Mouse (Mus musculus) limb, embryonic 10.5 days (tissue): Measurements from ENCODE around the gene Adrm1. TPM values are rescaled to one million over a fixed set of nuclear protein-coding genes. Genes with fewer than 3 reads are reported as not detected.
A peak's percentile ranks its signal among the peaks of the same experiment; 100 is the strongest.
"Not testable (repeated sequence)": the region's sequence is repeated elsewhere in the genome, so short reads cannot be mapped to it uniquely, and the experiment has no call there.

ENCODE experiments used
- DNase-seq: peaks from one replicate; pipeline ENCODE4 v3.0.0-alpha.2; 2017; ENCODE audit warnings: low spot score
- H3K27ac ChIP-seq: fragments of 300-500 bp; sonication (generic); 2 replicates; pipeline ENCODE4 v1.5.1; 2016; ENCODE audit warnings: mild to moderate bottlenecking
- H3K27me3 ChIP-seq: fragments of 300-500 bp; sonication (generic); 2 replicates; pipeline ENCODE4 v1.6.1; 2016; ENCODE audit warnings: low read depth, mild to moderate bottlenecking; ENCODE audit not compliant: poor library complexity, severe bottlenecking
- H3K36me3 ChIP-seq: fragments of 300-500 bp; sonication (generic); 2 replicates; pipeline ENCODE4 v1.6.1; 2016; ENCODE audit warnings: mild to moderate bottlenecking, moderate library complexity
- H3K4me1 ChIP-seq: fragments of 300-500 bp; sonication (generic); 2 replicates; pipeline ENCODE4 v1.6.1; 2016
- H3K4me3 ChIP-seq: fragments of 300-500 bp; sonication (generic); 2 replicates; pipeline ENCODE4 v1.5.1; 2016; ENCODE audit warnings: mild to moderate bottlenecking, moderate library complexity
- H3K9me3 ChIP-seq: fragments of 300-500 bp; sonication (generic); replicated peaks from 2 replicates; pipeline ENCODE4 v1.6.1; 2016; ENCODE audit warnings: mild to moderate bottlenecking
- WGBS: fragments of 180-500 bp; shearing (Covaris S2); methylation state at CpG from one replicate; pipeline ENCODE4 v1.1.7; 2016; 5-methylcytosine and 5-hydroxymethylcytosine counted together
- polyA plus RNA-seq: library from polyadenylated mRNA; unstranded; fragments of >200 nt; fragmentation: Nextera tagmentation; extraction: Ambion mirVana; gene quantifications from 2 replicates; pipeline ENCODE4 v1.2.1, GENCODE M21; 2016

The Adrm1 gene
- polyA plus RNA-seq, 1 experiment from 2014 or later, result 264 TPM

DNA sequence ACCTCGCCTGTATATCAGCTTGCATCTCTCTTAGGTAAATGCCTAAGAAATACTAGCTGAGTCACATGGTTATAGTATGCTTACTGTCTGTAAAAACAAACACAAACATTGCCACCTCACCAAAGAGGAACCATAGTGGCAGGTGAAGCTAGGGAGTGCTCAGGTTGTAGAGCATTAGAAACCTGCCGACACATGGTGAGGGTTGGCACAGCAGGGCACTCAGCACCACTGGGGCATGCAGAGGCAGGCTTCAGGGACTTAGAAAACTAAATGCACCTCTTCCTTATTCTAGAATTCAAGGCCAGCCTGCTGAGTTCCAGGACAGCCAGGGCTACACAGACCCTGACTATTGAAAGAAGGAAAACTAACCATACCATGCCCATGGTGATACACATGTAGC is 4.4 kb upstream of the Adrm1 start:
- Histone ChIP-seq H3K36me3 (no peaks in the 10 kb centered on the region; the same call in 1 of the 2 replicates), H3K4me3 (no peak overlapping the region), H3K9me3 (no peaks in the 10 kb centered on the region), H3K27ac (no peak overlapping the region), H3K4me1 (peaks cover 10% of the 10 kb centered on the region; the same call in 1 of the 2 replicates), H3K27me3 (no peaks in the 10 kb centered on the region)
- DNase-seq, result no peak
- WGBS, result 85% methylated on average over 2 of the region's 2 CpGs

DNA sequence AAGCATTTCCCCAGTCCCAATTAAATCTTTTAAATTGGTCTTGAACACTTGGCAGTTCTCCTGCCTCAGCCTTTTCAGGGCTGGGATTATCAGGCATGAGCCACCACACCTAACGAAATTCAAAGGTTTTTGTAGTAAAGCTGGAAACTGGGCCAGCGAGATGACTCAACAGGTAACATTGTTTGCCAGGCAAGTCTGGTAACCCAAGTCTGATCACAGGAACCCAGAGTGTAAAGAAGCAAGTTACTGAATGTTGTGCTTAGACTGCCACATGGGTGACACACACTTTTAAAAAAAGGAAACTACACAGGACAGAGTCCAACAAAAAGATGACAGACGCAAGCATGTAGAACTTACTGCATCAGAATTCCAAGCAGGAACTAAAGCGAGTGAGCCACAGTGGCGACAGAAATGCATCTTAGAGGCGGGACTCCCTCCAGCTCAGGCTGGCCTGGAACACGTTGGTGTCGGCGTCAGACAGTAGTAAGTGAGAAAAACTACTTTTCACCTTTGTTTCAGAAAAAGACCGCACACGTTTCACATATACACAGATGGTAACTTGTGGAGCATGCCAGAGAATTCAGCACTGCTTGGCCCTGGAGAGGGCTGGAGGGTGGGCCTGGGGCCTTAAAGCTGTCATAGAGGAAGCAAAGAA is 1.0 kb upstream of the Adrm1 start:
- peaks cover 23% of the 10 kb centered on the region for H3K4me1 ChIP-seq
- no peaks in the 10 kb centered on the region for H3K9me3 ChIP-seq
- no peaks in the 10 kb centered on the region for H3K27me3 ChIP-seq
- H3K27ac ChIP-seq, result peak overlapping the region; percentile 95
- DNase-seq, result no peak
- H3K36me3 ChIP-seq, result peaks cover 27% of the 10 kb centered on the region
- H3K4me3 ChIP-seq, result peak overlapping the region; percentile 97
- 88% methylated on average over 11 of the region's 11 CpGs for WGBS

DNA sequence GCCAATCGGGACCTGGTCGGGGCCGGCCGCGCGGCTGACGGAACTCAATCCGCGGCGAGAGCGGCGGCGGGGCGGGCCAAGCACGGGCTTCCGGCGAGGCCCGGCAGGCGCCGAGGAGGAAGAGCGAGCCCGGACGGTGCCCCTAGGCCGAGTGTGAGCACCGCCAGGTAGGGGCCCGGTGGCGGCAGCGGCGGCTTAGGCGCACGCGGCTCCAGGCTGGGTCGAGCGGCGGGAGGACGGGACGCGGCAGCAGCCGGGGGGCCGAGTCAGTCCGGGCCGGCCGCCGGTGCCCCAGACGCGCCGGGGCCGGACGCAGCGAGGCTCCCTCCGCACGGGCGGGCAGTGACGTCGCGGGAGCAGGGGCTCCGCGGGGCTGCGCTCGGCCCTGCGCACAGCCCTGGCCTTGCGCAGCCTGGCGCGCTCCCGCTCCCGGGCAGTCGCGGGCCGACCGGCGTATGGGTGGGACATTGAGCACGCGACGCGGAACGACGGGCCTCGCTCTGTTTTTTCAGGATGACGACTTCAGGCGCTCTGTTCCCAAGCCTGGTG is 311 bp downstream of the Adrm1 start:
- Histone ChIP-seq H3K27ac (peak overlapping the region; percentile 95), H3K27me3 (no peaks in the 10 kb centered on the region), H3K36me3 (peaks cover 39% of the 10 kb centered on the region), H3K4me3 (peak overlapping the region; percentile 97), H3K9me3 (no peaks in the 10 kb centered on the region), H3K4me1 (peaks cover 23% of the 10 kb centered on the region)
- WGBS, result under 1% methylated on average over 64 of the region's 80 CpGs
- no peak for DNase-seq

DNA sequence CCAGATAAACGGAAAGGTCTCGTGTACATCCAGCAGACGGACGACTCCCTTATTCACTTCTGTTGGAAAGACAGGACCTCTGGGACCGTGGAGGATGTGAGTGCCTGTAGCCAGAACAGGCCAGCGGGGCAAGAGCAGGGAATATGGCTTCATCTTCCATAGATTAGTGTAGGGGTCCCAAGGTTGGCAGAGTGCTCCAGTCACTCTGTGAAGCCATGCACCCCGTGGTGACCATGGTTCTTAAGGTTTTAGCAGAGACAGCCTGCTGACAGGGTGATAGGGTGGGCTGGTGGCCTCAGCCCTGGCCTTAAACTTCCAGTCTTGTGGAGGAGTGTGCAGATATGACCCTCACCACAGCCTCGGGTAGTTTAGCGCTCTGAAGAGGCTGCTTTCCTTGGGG is 867 bp downstream of the Adrm1 start:
- 11% methylated on average over 9 of the region's 9 CpGs for WGBS
- H3K4me3 ChIP-seq, result peak overlapping the region; percentile 97
- peak overlapping the region; percentile 95 for H3K27ac ChIP-seq
- no peaks in the 10 kb centered on the region for H3K9me3 ChIP-seq
- peaks cover 23% of the 10 kb centered on the region for H3K4me1 ChIP-seq
- no peaks in the 10 kb centered on the region for H3K27me3 ChIP-seq
- no peak for DNase-seq
- peaks cover 45% of the 10 kb centered on the region for H3K36me3 ChIP-seq

DNA sequence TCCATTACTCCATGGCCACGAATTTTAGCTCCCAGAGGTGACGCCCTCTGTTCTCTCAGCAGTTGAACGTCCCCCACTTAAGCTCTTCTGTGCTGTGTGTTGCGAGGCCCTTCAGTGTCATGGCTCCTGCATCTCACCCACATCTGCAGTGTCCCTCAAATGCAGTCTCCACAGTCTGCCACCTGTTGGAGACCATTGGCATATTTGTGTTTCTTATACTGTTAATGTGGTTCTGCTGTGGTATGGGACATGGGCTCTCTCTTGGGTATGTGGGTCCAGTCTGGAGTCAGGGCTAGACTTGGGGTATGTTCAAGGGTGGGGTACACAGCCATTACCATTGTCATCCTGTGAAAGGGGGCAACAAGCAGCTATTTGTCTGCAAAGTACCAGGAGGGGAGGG is 1.9 kb downstream of the Adrm1 start:
- H3K4me3 ChIP-seq, result peak overlapping the region; percentile 97
- WGBS, result 85% methylated on average over 4 of the region's 4 CpGs
- peaks cover 55% of the 10 kb centered on the region for H3K36me3 ChIP-seq
- no peaks in the 10 kb centered on the region for H3K9me3 ChIP-seq
- no peaks in the 10 kb centered on the region for H3K27me3 ChIP-seq
- H3K27ac ChIP-seq, result no peak overlapping the region
- H3K4me1 ChIP-seq, result peaks cover 23% of the 10 kb centered on the region
- no peak for DNase-seq

DNA sequence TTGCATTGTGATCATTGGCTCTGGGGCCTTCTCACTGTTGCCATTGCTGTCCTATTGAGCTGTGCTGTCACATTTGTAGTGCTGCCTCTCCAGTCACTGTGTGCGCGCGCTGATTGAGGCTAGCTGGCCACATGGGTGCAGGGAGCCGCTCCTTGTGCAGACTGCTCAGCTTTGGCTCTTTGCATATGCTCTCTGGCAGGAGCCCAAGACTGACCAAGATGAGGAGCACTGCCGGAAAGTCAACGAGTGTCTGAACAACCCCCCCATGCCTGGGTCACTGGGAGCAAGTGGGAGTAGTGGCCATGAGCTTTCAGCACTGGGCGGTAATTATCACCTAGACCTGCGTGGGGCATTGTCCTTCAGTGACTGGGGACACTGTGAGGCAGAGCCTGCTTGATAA is 2.4 kb downstream of the Adrm1 start:
- 93% methylated on average over 8 of the region's 8 CpGs for WGBS
- peaks cover 60% of the 10 kb centered on the region for H3K36me3 ChIP-seq
- not testable (repeated sequence) for DNase-seq, H3K9me3 ChIP-seq, H3K27ac ChIP-seq, H3K27me3 ChIP-seq
- 0 out of 2 replicates have a peak overlapping the region, but pooled peaks have one; percentile 97 for H3K4me3 ChIP-seq
- H3K4me1 ChIP-seq, result peaks cover 23% of the 10 kb centered on the region

DNA sequence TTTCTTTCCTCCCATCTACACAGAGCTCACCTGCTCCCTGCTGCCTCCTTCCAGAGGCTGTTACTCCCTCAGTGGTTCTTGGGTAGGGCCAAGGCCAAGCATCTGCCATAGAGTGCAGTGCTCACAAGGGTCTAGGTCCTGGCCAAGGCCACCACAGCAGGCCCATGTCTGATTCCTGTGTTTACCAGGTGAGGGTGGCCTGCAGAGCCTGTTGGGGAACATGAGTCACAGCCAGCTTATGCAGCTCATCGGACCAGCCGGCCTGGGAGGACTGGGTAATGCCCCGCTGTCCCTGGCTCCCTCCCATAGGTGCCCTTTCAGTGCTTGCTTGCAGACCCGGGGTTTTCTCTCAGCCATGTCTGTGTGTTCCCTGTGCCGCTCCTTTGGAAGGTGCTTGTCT is 2.8 kb downstream of the Adrm1 start:
- H3K36me3 ChIP-seq, result peaks cover 64% of the 10 kb centered on the region
- no peaks in the 10 kb centered on the region for H3K9me3 ChIP-seq
- no peak for DNase-seq
- no peak overlapping the region for H3K4me3 ChIP-seq
- peaks cover 23% of the 10 kb centered on the region for H3K4me1 ChIP-seq
- no peak overlapping the region for H3K27ac ChIP-seq
- WGBS, result 95% methylated on average over 5 of the region's 5 CpGs
- H3K27me3 ChIP-seq, result no peaks in the 10 kb centered on the region

DNA sequence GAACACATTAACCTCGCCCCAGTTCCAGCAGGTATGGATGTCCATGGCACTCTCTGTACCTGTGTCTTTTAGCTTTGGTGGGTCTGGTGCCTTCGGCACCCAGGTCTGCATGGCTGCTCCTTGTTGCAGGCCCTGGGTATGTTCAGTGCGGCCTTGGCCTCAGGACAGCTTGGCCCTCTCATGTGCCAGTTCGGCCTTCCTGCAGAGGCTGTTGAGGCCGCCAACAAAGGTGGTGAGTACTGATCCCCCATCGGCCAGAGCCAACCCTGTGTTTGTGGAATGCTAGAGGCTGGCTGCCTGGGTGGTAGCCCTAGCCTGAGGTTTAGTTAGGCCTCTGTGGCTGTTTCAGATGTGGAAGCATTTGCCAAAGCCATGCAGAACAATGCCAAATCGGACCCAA is 4.4 kb downstream of the Adrm1 start:
- Histone ChIP-seq H3K36me3 (peaks cover 81% of the 10 kb centered on the region), H3K27ac (no peak overlapping the region), H3K9me3 (no peaks in the 10 kb centered on the region), H3K4me1 (peaks cover 21% of the 10 kb centered on the region), H3K27me3 (no peaks in the 10 kb centered on the region), H3K4me3 (no peak overlapping the region)
- WGBS, result 89% methylated on average over 7 of the region's 7 CpGs
- no peak for DNase-seq

DNA sequence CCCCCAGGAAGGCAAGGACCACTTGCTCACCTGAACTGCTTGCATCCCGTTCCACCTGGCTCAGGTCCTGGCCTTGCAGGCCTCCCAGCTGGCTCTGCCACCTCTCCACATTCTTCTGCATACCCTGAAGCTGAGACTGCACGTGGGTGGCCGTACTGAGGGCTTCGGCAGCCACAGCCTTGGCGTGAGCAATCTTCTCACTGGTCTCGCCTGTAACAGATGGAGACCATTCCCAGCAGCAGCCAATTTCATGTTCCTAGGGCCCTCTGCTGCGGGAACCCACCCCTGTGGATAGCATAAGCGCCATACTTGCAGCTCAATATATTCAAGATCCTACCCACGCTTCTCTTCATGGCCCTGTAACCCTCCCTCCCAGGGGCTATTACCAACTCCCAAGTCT is 10.3 kb downstream of the Adrm1 start:
- H3K4me1 ChIP-seq, result peaks cover 11% of the 10 kb centered on the region
- H3K27me3 ChIP-seq, result no peaks in the 10 kb centered on the region
- DNase-seq, result no peak
- 90% methylated on average over 9 of the region's 9 CpGs for WGBS
- H3K36me3 ChIP-seq, result peaks cover 57% of the 10 kb centered on the region
- no peak overlapping the region for H3K27ac ChIP-seq
- no peaks in the 10 kb centered on the region for H3K9me3 ChIP-seq
- no peak overlapping the region for H3K4me3 ChIP-seq

DNA sequence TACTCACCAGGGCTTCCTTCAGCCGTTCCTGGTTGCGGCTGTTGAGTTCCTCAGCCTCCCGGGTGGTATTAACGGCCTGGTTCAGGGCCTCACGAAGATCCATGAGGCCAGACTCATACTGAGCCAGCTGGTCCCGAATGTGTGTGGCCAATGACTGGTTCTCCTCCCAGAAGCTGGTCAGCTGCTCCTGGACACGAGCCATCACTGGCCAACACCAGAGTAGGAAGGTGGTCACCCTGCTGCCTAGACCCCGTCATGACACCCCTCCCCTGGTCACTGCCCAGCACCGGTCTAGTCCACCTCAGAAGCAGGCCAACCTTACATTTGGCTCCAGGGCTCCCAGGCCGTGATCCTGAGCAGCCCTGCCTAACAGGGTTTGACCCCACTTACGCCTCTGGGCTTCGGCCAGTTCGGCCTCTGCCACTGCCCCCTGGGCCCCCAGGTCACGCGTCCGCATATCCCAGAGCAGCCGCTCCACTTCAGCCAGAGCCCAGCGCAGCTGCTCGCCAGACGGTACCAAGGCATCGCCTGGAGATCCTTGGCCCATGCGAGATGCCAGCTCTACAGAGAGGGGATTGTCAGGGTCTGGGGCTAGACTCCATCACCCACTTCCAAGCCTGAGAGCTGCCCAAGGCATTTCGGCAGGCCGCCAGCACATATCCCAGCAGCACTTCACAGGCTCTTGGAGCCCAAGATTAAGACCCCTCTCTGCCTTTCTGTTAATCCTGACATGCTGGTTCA is 12.9 kb downstream of the Adrm1 start:
- H3K9me3 ChIP-seq, result no peaks in the 10 kb centered on the region
- 87% methylated on average over 24 of the region's 24 CpGs for WGBS
- H3K4me1 ChIP-seq, result peaks cover 12% of the 10 kb centered on the region
- H3K27me3 ChIP-seq, result no peaks in the 10 kb centered on the region
- no peak overlapping the region for H3K27ac ChIP-seq
- H3K36me3 ChIP-seq, result peaks cover 40% of the 10 kb centered on the region
- no peak overlapping the region for H3K4me3 ChIP-seq
- no peak for DNase-seq

DNA sequence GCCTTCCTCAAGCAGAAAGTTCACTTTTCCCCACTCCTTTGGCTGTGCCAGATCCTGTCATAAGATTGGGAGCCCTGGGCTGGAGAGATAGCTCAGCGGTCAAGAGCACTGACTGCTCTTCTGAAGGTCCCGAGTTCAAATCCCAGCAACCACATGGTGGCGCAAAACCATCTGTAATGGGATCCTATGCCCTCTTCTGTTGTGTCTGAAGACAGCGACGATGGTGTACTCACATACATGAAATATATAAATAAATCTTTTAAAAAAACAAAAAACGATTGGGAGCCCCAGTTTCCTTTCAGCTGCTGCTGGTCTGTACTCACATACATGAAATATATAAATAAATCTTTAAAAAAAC is 13.4 kb downstream of the Adrm1 start:
- 92% methylated on average over 6 of the region's 6 CpGs for WGBS
- Histone ChIP-seq H3K27me3 (no peaks in the 10 kb centered on the region), H3K4me3 (no peak overlapping the region), H3K36me3 (peaks cover 36% of the 10 kb centered on the region), H3K9me3 (no peaks in the 10 kb centered on the region), H3K27ac (no peak overlapping the region), H3K4me1 (peaks cover 12% of the 10 kb centered on the region)
- DNase-seq, result no peak

DNA sequence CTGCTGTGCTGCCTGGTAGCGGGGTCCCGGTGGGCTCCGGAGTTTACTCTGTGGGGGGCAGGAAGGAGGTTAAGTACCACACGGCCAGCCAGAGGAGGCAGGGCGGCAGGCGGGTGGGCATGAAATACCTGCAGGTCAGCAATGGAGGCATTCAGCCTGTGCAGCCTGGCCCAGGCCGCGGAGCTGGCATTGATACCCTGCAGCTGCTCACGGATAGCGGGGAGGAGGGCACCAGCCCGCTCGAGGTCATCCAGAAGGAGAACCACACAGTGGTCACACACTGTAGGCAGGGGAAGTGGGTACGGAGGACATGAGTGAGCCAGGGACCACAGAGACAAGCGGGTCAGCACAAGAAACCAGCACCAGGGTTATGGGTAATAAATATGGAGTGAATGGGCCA is 14.4 kb downstream of the Adrm1 start:
- Histone ChIP-seq H3K4me3 (no peak overlapping the region), H3K9me3 (no peaks in the 10 kb centered on the region), H3K27me3 (no peaks in the 10 kb centered on the region), H3K4me1 (peaks cover 12% of the 10 kb centered on the region), H3K36me3 (peaks cover 33% of the 10 kb centered on the region), H3K27ac (0 out of 2 replicates have a peak overlapping the region, but pooled peaks have one; percentile 19)
- WGBS, result 95% methylated on average over 14 of the region's 14 CpGs
- no peak for DNase-seq

DNA sequence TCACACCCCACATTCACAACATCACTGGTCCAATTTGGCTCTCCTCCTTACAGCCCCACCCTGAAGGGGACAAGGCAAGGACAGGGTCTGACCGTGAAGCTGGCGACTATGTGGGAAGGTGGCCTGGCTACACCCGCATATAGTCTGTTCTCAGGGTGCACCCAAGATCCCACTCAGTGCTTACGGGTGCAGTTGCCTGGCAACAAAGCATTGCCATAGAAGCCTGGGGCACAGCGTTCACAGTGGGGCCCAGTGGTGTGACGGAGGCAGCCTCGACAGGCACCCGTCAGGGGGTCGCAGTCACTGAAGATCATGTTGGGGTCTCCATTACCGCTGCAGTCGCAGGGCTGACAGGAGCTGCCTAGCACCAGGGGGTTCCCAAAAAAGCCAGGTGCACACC is 16.1 kb downstream of the Adrm1 start:
- H3K4me3 ChIP-seq, result no peak overlapping the region
- H3K4me1 ChIP-seq, result peaks cover 20% of the 10 kb centered on the region
- peaks cover 29% of the 10 kb centered on the region for H3K36me3 ChIP-seq
- no peak for DNase-seq
- no peaks in the 10 kb centered on the region for H3K27me3 ChIP-seq
- H3K9me3 ChIP-seq, result no peaks in the 10 kb centered on the region
- H3K27ac ChIP-seq, result no peak overlapping the region
- 93% methylated on average over 11 of the region's 11 CpGs for WGBS
